Mouse (Mus musculus) neural tube, embryonic 13.5 days (tissue): ENCODE data around the gene Ptpn1. TPM values are rescaled to one million over a fixed set of nuclear protein-coding genes. Genes with fewer than 3 reads are reported as not detected.

Experiments used
- ATAC-seq: fragments of 200-750 bp; cut with Nextera tagmentation; 2 replicates; pipeline ENCODE4 v1.8.0; 2017; ENCODE audit warnings: low read depth, mild to moderate bottlenecking, moderate TSS enrichment, moderate library complexity
- H3K27ac ChIP-seq: fragments of 300-500 bp; sonication (generic); replicated peaks from 2 replicates; pipeline ENCODE4 v1.5.1; 2015; ENCODE audit warnings: moderate library complexity, mild to moderate bottlenecking, inconsistent platforms
- H3K27me3 ChIP-seq: fragments of 300-500 bp; sonication (generic); 2 replicates; pipeline ENCODE4 v1.6.1; 2015; ENCODE audit warnings: mild to moderate bottlenecking, inconsistent platforms
- H3K36me3 ChIP-seq: fragments of 300-500 bp; sonication (generic); 2 replicates; pipeline ENCODE4 v1.6.1; 2015; ENCODE audit warnings: mild to moderate bottlenecking, inconsistent platforms
- H3K4me1 ChIP-seq: fragments of 300-500 bp; sonication (generic); replicated peaks from 2 replicates; pipeline ENCODE4 v1.6.1; 2015; ENCODE audit warnings: inconsistent platforms
- H3K4me2 ChIP-seq: fragments of 300-500 bp; sonication (generic); 2 replicates; pipeline ENCODE4 v1.6.1; 2015; ENCODE audit warnings: inconsistent platforms, mild to moderate bottlenecking, moderate library complexity
- H3K4me3 ChIP-seq: fragments of 300-500 bp; sonication (generic); 2 replicates; pipeline ENCODE4 v1.5.1; 2015; ENCODE audit warnings: mild to moderate bottlenecking, inconsistent platforms
- H3K9ac ChIP-seq: fragments of 300-500 bp; sonication (generic); 2 replicates; pipeline ENCODE4 v1.6.1; 2015; ENCODE audit warnings: moderate library complexity, mild to moderate bottlenecking, inconsistent platforms
- H3K9me3 ChIP-seq: fragments of 300-500 bp; sonication (generic); 2 replicates; pipeline ENCODE4 v1.6.1; 2016; ENCODE audit warnings: inconsistent platforms
- WGBS: fragments of 180-500 bp; shearing (Covaris S2); methylation state at CpG from one replicate; pipeline ENCODE4 v1.1.7; 2015; 5-methylcytosine and 5-hydroxymethylcytosine counted together
- polyA plus RNA-seq: library from polyadenylated mRNA; unstranded; fragments of >200 nt; fragmentation: Nextera tagmentation; extraction: Ambion mirVana; gene quantifications from 2 replicates; pipeline ENCODE4 v1.2.1, GENCODE M21; 2015

Ptpn1 gene
- polyA plus RNA-seq, 1 experiment from 2014 or later: 110 TPM

DNA sequence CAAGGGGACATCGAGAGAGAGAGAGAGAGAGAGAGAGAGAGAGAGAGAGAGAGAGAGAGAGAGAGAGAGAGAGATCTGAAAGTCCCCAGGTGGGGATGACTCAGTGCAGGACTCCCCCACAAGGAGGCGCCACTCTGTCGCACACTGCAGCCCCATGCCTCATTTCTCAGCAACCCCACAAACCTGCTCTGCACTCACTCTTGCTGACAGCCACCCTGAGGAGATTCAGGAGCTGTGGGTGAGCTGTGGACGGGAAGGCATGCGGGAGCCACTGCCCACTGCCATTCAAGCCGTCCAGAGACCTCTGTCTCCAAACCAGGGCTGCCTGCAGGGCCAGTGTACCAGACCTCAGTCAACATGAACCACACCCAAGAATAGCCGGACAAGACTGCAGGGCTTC lies 54.9 kb downstream of the Ptpn1 start:
- no peak for ATAC-seq
- no peak overlapping the region for H3K27ac ChIP-seq
- H3K4me1 ChIP-seq: peaks cover 9% of the 10 kb centered on the region; the same call in 1 of the 2 replicates
- no peaks in the 10 kb centered on the region for H3K36me3 ChIP-seq
- H3K4me3 ChIP-seq: no peak overlapping the region
- no peaks in the 10 kb centered on the region for H3K9me3 ChIP-seq
- no peak overlapping the region for H3K9ac ChIP-seq
- 34% methylated on average over 7 of the region's 7 CpGs for WGBS
- no peak overlapping the region for H3K4me2 ChIP-seq
- H3K27me3 ChIP-seq: peaks cover 4% of the 10 kb centered on the region; the same call in 1 of the 2 replicates

DNA sequence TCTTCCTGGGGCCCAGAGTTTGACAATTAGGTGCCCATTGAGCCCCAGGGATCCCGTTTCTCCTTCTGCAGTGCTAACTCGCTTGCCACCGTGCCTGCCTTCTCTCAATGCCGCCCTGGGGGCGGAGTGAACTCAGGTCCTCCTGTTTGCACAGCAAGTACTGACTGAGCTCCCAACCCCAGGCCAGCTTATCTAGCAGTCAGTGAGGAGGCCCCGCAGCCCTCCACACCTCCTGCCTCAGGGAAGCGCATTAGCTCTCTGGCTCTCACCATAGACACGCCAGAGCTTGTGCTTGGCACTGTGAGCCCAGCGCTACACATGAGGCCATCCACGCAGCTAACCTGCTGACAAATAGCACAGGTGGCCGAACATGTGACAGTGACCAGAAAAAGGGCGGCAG lies 55.8 kb downstream of the Ptpn1 start:
- Histone ChIP-seq H3K4me1 (peaks cover 9% of the 10 kb centered on the region; the same call in 1 of the 2 replicates), H3K36me3 (no peaks in the 10 kb centered on the region), H3K27me3 (peaks cover 4% of the 10 kb centered on the region; the same call in 1 of the 2 replicates), H3K9me3 (no peaks in the 10 kb centered on the region), H3K27ac (no peak overlapping the region), H3K4me2 (no peak overlapping the region), H3K9ac (no peak overlapping the region), H3K4me3 (no peak overlapping the region)
- WGBS: 70% methylated on average over 12 of the region's 12 CpGs
- no peak for ATAC-seq

DNA sequence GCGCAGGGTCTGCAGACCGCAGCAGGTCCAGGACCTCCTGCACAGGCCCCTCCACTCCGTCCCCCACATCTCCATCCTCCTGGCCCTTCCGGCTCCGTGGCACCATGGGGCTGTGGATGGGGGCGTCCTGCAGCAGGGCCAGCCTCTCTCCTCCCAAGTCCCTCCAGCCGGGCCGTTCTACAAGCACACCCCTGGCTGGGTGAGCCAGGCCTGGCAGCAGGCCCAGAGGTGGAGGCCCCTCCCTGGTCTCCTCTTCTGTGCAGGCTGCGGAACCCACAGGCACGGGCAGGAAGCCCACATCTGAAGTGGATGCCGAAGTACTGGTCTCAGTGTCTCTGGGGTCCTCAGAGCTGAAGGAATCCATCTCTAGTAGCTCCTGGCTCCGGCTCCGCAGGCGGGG lies 57.5 kb downstream of the Ptpn1 start:
- Histone ChIP-seq H3K36me3 (no peaks in the 10 kb centered on the region), H3K27me3 (peaks cover 4% of the 10 kb centered on the region; the same call in 1 of the 2 replicates), H3K9me3 (no peaks in the 10 kb centered on the region), H3K4me2 (no peak overlapping the region), H3K9ac (no peak overlapping the region), H3K27ac (no peak overlapping the region), H3K4me3 (no peak overlapping the region), H3K4me1 (peaks cover 9% of the 10 kb centered on the region; the same call in 1 of the 2 replicates)
- WGBS: 64% methylated on average over 14 of the region's 14 CpGs
- peak; percentile 25; the same call in 1 of the 2 replicates for ATAC-seq

DNA sequence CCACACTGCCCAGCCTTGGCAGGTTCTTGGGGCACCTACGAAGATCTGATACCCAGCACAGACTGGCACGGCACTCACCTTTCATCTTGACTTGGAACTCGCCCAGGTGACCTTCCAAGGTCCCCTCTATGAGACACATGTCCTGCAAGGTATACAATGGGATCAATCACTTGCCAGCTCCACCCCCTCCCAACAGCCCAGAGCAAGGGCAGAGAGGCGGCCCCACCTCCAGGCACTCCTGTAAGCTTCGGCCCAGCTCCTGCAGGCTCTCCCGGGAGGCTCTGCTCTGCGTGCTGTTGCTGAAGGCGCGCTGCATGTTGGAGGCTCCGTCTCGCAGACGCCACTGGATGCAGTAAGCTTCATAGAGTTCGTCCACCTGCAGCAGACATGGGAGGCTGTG lies 61.4 kb downstream of the Ptpn1 start:
- no peak overlapping the region for H3K9ac ChIP-seq
- H3K27me3 ChIP-seq: no peaks in the 10 kb centered on the region
- no peak for ATAC-seq
- peaks cover 9% of the 10 kb centered on the region; the same call in 1 of the 2 replicates for H3K4me1 ChIP-seq
- no peak overlapping the region for H3K27ac ChIP-seq
- WGBS: 71% methylated on average over 13 of the region's 13 CpGs
- no peak overlapping the region for H3K4me3 ChIP-seq
- H3K4me2 ChIP-seq: no peak overlapping the region
- H3K36me3 ChIP-seq: no peaks in the 10 kb centered on the region
- no peaks in the 10 kb centered on the region for H3K9me3 ChIP-seq

DNA sequence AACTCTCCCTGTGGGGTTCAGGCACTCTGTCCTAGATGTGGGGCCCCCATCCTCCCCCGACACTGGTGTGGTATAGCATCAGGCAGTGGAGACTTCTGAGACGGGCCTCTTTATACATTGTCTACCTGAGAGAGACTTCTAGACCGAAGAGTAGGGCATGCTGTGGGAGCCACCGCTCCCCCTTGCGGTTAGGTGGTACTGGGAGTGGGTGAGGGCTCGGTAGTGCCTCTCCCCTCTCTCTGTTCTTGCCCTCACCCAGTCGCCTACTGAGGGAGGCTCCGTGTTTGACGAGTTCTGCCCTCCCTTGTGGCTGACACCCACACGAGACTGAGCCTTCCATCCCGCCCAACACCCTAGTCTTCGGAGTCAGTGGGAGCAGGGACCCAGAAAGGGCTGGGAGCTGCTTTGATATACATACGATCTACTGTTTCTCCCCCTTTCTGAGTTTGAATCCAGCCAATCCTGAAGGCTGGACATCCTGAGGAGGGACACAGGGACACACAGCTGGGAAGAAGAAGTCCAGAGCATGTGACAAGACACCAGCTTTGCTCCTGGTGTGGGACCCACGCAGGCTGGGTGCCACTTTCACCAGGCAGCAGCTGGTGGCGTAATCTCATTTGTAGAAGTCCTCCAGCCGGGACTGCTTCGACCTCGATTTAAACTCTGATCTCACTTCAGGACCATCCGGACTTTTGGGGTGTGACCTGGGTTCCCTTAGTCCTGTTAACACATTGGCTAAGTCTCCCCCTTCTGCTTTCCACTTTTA lies 64.2 kb downstream of the Ptpn1 start:
- Histone ChIP-seq H3K9me3 (0 out of 2 replicates have a peak, but pooled peaks cover 4% of the 10 kb centered on the region), H3K9ac (no peak overlapping the region), H3K27ac (no peak overlapping the region), H3K36me3 (no peaks in the 10 kb centered on the region), H3K4me3 (no peak overlapping the region), H3K4me2 (no peak overlapping the region), H3K27me3 (no peaks in the 10 kb centered on the region), H3K4me1 (no peaks in the 10 kb centered on the region)
- WGBS: 69% methylated on average over 19 of the region's 19 CpGs
- no peak for ATAC-seq

DNA sequence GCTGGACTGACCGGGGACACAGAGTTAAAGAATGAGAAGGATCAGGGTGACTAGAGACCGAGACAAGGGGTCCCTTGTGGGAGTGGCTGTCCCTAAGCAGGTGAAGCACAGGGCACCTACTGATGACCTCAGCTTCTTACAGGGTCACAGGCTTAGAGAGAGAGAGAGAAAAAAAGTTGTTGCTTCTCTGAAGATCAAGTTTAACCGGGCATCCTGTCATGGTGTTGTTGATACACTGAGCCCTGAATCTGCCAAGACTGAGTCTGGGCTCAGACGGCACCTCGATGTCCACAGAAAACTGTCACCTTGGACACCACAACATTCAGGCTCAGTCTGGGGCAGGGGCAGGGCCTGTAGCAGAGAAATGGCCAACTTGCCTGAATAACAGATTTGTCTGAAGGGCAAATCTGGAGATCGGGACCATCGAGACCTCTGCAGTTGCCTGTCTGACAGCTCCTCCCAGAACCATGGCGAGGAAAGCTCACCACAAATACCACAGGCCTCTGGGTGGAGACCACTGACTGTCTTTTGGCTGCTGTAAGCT lies 64.9 kb downstream of the Ptpn1 start:
- Histone ChIP-seq H3K9ac (no peak overlapping the region), H3K4me2 (no peak overlapping the region), H3K27me3 (no peaks in the 10 kb centered on the region), H3K36me3 (no peaks in the 10 kb centered on the region), H3K9me3 (0 out of 2 replicates have a peak, but pooled peaks cover 4% of the 10 kb centered on the region), H3K27ac (no peak overlapping the region), H3K4me1 (no peaks in the 10 kb centered on the region), H3K4me3 (no peak overlapping the region)
- 60% methylated on average over 8 of the region's 8 CpGs for WGBS
- no peak for ATAC-seq

DNA sequence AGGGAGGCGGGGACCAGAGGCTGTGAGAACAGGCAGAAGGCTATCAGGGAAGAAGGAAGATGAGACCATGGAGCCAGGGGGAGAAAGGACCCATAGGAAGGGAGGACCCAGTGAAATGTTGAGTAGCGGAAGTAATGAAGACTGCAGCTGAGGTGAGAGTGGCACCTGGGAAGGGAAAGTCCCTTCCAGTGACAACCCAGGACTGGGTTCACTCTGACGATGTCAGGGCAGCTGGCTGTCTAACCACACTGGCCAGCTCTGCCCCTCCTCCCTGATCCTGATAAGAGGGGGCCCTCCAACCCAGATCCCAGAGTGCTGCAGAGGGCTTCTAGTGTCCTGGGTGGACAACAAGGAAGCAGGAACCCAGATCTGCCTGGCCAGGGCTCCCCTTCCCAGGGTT lies 65.7 kb downstream of the Ptpn1 start:
- WGBS: 86% methylated on average over 3 of the region's 3 CpGs
- Histone ChIP-seq H3K36me3 (no peaks in the 10 kb centered on the region), H3K9ac (no peak overlapping the region), H3K4me1 (no peaks in the 10 kb centered on the region), H3K27ac (no peak overlapping the region), H3K4me2 (no peak overlapping the region), H3K4me3 (no peak overlapping the region), H3K9me3 (0 out of 2 replicates have a peak, but pooled peaks cover 4% of the 10 kb centered on the region), H3K27me3 (no peaks in the 10 kb centered on the region)
- ATAC-seq: no peak

DNA sequence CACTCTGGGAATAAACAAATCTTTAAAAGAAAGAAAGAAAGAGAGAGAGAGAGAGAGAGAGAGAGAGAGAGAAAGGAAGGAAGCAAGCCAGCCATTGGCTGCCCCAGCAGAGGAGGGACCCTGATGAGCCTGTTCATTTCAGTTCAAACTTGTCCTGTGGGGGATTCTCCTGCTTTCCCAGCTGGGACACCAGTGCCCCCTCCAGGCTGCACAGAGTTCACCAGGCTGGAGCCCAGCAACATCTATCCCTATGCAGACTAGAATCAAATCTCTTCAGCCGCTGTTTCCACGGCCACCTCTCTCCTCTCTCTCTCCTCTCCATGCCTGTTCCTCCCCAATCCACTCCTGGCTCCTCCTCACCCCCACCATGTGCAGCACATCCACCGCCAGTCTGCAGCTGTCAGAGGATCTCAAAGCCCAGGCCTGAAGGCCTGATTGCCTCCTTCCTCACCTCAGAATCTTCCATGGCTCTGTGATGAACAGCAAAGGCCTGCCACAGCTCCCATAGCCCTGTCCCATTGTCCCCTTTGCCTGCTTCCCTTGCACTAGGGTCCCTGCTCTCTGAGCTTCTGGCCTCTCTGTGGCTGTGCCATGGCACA lies 67.4 kb downstream of the Ptpn1 start:
- WGBS: 65% methylated on average over 3 of the region's 3 CpGs
- H3K36me3 ChIP-seq: no peaks in the 10 kb centered on the region
- H3K27ac ChIP-seq: no peak overlapping the region
- no peak overlapping the region for H3K9ac ChIP-seq
- no peaks in the 10 kb centered on the region for H3K27me3 ChIP-seq
- ATAC-seq: no peak
- 0 out of 2 replicates have a peak, but pooled peaks cover 4% of the 10 kb centered on the region for H3K9me3 ChIP-seq
- H3K4me1 ChIP-seq: no peaks in the 10 kb centered on the region
- H3K4me2 ChIP-seq: no peak overlapping the region
- H3K4me3 ChIP-seq: no peak overlapping the region

DNA sequence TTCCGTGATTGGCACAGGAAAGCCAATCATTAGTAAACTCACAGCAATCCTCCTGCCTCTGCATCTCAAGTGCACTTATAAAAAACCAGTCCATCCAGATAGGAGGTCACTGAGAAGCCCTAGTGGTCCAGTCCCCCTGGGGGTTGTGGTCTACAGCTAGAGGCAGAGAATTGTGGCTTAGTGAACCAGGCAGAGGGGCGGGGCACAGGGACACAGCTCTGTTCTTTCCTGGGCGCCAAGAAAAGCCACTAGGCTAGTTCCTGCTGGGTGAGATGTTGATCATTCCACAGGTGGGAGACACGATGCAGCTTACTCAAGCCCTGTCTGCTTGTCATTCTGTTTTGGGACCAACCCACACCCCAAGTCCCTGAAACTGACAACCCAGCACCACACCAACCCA lies 70.3 kb downstream of the Ptpn1 start:
- 61% methylated on average over 4 of the region's 4 CpGs for WGBS
- no peak for ATAC-seq
- H3K27ac ChIP-seq: no peak overlapping the region
- H3K27me3 ChIP-seq: no peaks in the 10 kb centered on the region
- H3K9ac ChIP-seq: no peak overlapping the region
- H3K4me3 ChIP-seq: no peak overlapping the region
- no peak overlapping the region for H3K4me2 ChIP-seq
- no peaks in the 10 kb centered on the region for H3K36me3 ChIP-seq
- H3K9me3 ChIP-seq: 0 out of 2 replicates have a peak, but pooled peaks cover 4% of the 10 kb centered on the region
- no peaks in the 10 kb centered on the region for H3K4me1 ChIP-seq

DNA sequence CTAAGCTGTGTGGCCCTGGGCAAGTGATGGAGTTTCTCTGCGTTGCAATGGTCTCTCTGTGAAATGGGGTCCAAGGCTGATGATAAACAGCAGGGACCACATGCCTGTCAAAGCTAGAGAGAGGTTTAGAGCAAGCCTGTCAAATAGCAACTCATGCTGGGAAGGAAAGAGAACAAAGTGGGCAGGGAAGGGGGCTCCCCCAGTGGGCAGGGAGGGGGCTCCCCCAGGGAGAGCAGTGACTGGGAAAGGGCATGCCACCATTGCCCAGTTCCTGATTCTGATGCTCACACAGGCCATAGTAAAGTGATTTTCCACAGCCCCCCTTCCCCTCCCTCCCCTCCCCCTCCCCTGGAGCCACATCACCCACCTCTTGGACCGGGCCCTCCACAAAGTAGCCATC lies 71.0 kb downstream of the Ptpn1 start:
- H3K9me3 ChIP-seq: 0 out of 2 replicates have a peak, but pooled peaks cover 4% of the 10 kb centered on the region
- peak; percentile 19; the same call in 1 of the 2 replicates for ATAC-seq
- H3K27ac ChIP-seq: no peak overlapping the region
- 72% methylated on average over 1 of the region's 2 CpGs for WGBS
- H3K4me2 ChIP-seq: no peak overlapping the region
- H3K36me3 ChIP-seq: no peaks in the 10 kb centered on the region
- H3K4me3 ChIP-seq: no peak overlapping the region
- no peaks in the 10 kb centered on the region for H3K4me1 ChIP-seq
- H3K27me3 ChIP-seq: no peaks in the 10 kb centered on the region
- H3K9ac ChIP-seq: no peak overlapping the region

DNA sequence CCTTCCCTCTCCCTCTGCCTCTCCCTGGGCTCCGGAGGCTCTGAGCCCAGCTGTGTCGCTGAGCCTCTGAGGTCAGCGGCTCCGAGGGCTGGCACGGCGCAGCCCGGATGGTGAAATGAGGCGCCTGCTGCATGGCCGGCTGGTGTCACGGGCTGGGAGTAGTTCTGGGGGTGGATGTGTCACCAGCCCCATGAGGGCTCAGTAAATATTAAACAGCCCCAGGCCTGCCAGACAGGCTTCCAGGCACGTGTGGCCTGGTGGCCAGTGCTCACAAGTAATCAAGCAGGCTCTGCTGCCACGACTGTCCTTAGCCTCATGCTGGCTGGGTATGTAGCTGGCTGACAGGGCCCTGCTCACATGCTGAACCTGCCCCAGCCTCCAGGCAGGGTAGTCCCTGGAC lies 71.6 kb downstream of the Ptpn1 start:
- 41% methylated on average over 11 of the region's 12 CpGs for WGBS
- no peak overlapping the region for H3K27ac ChIP-seq
- H3K9ac ChIP-seq: no peak overlapping the region
- 0 out of 2 replicates have a peak, but pooled peaks cover 4% of the 10 kb centered on the region for H3K9me3 ChIP-seq
- no peak overlapping the region for H3K4me3 ChIP-seq
- peak; percentile 34; the same call in 1 of the 2 replicates for ATAC-seq
- no peaks in the 10 kb centered on the region for H3K4me1 ChIP-seq
- H3K27me3 ChIP-seq: no peaks in the 10 kb centered on the region
- H3K4me2 ChIP-seq: no peak overlapping the region
- H3K36me3 ChIP-seq: no peaks in the 10 kb centered on the region

DNA sequence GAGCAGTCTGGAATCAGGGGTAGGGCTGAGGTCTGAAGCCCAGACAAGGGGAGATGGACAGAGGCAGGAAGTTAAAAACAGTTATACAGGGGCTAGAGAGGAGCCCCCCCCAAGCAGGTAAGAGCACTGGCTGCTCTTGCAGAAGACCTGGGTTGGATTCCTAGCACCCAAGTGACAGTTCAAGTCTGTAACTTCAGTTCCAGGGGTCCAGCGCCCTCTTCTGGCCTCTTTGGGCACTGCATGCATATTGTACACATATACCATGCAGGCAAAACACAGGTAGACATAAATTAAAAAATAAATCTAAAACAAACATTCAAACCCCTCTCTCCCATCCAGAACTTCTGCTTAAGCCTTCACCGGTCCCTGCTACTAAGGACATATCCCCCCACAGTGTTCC lies 72.5 kb downstream of the Ptpn1 start:
- Histone ChIP-seq H3K27ac (no peak overlapping the region), H3K9ac (no peak overlapping the region), H3K36me3 (no peaks in the 10 kb centered on the region), H3K4me2 (no peak overlapping the region), H3K27me3 (no peaks in the 10 kb centered on the region), H3K9me3 (0 out of 2 replicates have a peak, but pooled peaks cover 4% of the 10 kb centered on the region), H3K4me3 (no peak overlapping the region), H3K4me1 (no peaks in the 10 kb centered on the region)
- 63% methylated on average over 2 of the region's 2 CpGs for WGBS
- no peak for ATAC-seq
